Mouse (Mus musculus): ENCODE measurements at regions not wholly inside any gene's neighbourhood (a gene's known extent, or its start where the extent isn't known, plus 50 kb on each side); places are given as distances from the start of the nearest gene placed in this dataset.

GRCm38 (mm10) chr8:15734461-15734860, 688.6 kb upstream of the BB014433 start:
- no peak for DNase-seq (ENCODE audit: low spot score in 2 of 2)

- no peak for DNase-seq (ENCODE audit: low spot score in 2 of 2)
These were observed 685.4 kb upstream of the BB014433 start for GRCm38 (mm10) chr8:15731324-15731723.

GRCm38 (mm10) chr8:15729075-15729474, 683.2 kb upstream of the BB014433 start:
- peak in 1 of 2 experiments; percentile 14 for DNase-seq (ENCODE audit: low spot score in 2 of 2)

- no peak for DNase-seq (ENCODE audit: low spot score in 2 of 2)
These were observed 680.4 kb upstream of the BB014433 start for GRCm38 (mm10) chr8:15726310-15726709.

All from gastrocnemius, adult 8-10 months (tissue).